Mouse (Mus musculus) lung, postnatal 4 days (tissue): ENCODE measurements at regions not wholly inside any gene's neighbourhood (a gene's known extent, or its start where the extent isn't known, plus 50 kb on each side); places are given as distances from the start of the nearest gene placed in this dataset.
A peak's percentile ranks its signal among the peaks of the same experiment; 100 is the strongest.
"Not testable (repeated sequence)": the region's sequence is repeated elsewhere in the genome, so short reads cannot be mapped to it uniquely, and the experiment has no call there.

Experiments
- DNase-seq, 2 experiments: peaks; one replicate each; pipeline ENCODE4 v3.0.0; 2021

- DNase-seq: not testable (repeated sequence)
These were observed 437.4 kb downstream of the Sh2d4b start for GRCm38 (mm10) chr14:40455631-40456030.

GRCm38 (mm10) chr14:40450823-40451222 is 442.2 kb downstream of the Sh2d4b start:
- DNase-seq: peak in 1 of 2 experiments; percentile 20

DNA sequence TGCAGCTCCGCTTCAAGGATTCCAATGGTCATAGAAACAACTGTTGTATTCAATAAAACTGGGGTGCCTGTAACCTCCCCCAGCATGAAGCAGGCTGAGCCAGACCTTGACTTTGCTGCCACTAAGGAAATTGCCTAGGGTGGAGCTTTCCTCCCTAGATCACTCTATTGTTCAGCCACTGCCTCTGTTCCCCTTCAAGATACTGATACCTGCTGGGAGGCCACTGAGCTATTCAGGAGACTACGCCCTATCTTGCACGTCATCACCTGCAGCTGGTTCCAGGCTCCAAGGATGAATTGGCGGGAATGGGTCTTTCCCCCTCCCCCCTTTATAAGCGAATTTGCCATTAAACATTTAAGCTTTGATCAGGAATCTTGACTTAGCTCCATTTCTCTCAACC is 443.5 kb downstream of the Sh2d4b start:
- not testable (repeated sequence) for DNase-seq
